Mouse (Mus musculus) megakaryocyte, embryonic 14.5 days (primary cell): ENCODE data around the gene Olfr1012. TPM values are rescaled to one million over a fixed set of nuclear protein-coding genes. Genes with fewer than 3 reads are reported as not detected.

Experiments
- H3K27me3 ChIP-seq: replicated peaks from 2 replicates; pipeline ENCODE3; 2012; ENCODE audit warnings: inconsistent platforms
- H3K36me3 ChIP-seq: replicated peaks from 2 replicates; pipeline ENCODE3; 2012; ENCODE audit warnings: low read length, inconsistent platforms, mixed read lengths
- H3K4me1 ChIP-seq: 2 replicates; pipeline ENCODE4 v1.6.1; 2012; ENCODE audit warnings: inconsistent platforms
- H3K4me3 ChIP-seq: replicated peaks from 2 replicates; pipeline ENCODE3; 2012; ENCODE audit warnings: moderate library complexity, mild to moderate bottlenecking, inconsistent platforms
- H3K9me3 ChIP-seq: 2 replicates; pipeline ENCODE4 v1.6.1; 2012; ENCODE audit warnings: inconsistent platforms
- FLI1 ChIP-seq: IDR thresholded peaks from 2 replicates; pipeline ENCODE4 v1.6.1; 2012; ENCODE audit warnings: low read length, inconsistent platforms, mixed read lengths
- GATA1 ChIP-seq: IDR thresholded peaks from 3 replicates; pipeline ENCODE4 v1.6.1; 2012; ENCODE audit warnings: mixed read lengths, low read length, inconsistent platforms, borderline replicate concordance
- polyA plus RNA-seq: library from polyadenylated mRNA; stranded (reverse); fragments of >175 nt; gene quantifications from 2 replicates; pipeline ENCODE4 v1.2.3, GENCODE M21; 2012; ENCODE audit warnings: low replicate concordance; ENCODE audit not compliant: insufficient read depth

Gene Olfr1012
- polyA plus RNA-seq, result not detected in 2 replicates

GRCm38 (mm10) chr2:85762666-85763065 is at the start of gene Olfr1012:
Gene Olfr1012 (minus strand): TSS chr2:85762766.
- TF ChIP-seq FLI1 (no peak), GATA1 (no peak)
- Histone ChIP-seq H3K27me3 (no peaks in the 10 kb centered on the region), H3K9me3 (no peaks in the 10 kb centered on the region; the same call in 1 of the 2 replicates), H3K4me3 (no peak within 1 kb of the TSS), H3K4me1 (no peaks in the 10 kb centered on the region), H3K36me3 (no peaks in the 10 kb centered on the region)

- H3K4me3 ChIP-seq, result no peak overlapping the region
- H3K27me3 ChIP-seq, result no peaks in the 10 kb centered on the region
- H3K4me1 ChIP-seq, result no peaks in the 10 kb centered on the region
- no peak for TF ChIP-seq FLI1
- no peak for TF ChIP-seq GATA1
- no peaks in the 10 kb centered on the region for H3K36me3 ChIP-seq
- no peaks in the 10 kb centered on the region for H3K9me3 ChIP-seq
These were observed 41.9 kb upstream of the Olfr1012 start for GRCm38 (mm10) chr2:85804501-85804900.

- H3K4me1 ChIP-seq, result no peaks in the 10 kb centered on the region
- no peaks in the 10 kb centered on the region for H3K9me3 ChIP-seq
- H3K36me3 ChIP-seq, result no peaks in the 10 kb centered on the region
- H3K4me3 ChIP-seq, result no peak within 1 kb of the TSS
- no peak for TF ChIP-seq GATA1
- H3K27me3 ChIP-seq, result no peaks in the 10 kb centered on the region
These were observed 39.9 kb upstream of the Olfr1012 start, which contains the start of gene Olfr1016 for GRCm38 (mm10) chr2:85802444-85802843. Gene Olfr1016 (minus strand): TSS chr2:85802544.

DNA sequence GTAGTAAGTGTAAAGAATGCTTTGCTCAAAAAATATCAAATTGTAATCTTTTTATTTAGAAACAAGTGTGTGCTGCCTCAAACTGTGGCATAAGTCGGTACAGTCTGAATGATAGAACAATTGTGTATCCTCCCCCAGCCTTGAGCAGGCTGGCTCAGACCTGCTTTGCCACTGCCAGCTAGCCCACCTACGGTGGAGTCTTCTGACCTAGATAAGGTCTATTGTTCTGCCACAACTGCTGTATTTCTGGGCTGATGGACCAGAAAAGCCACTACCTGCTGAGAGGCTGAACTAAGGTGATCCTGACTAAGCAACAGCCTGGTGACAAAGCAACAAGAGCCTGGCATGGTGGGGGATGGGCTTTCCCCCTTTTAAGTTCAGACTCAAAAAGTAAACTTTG is 29.8 kb upstream of the Olfr1012 start:
- Histone ChIP-seq H3K9me3 (no peaks in the 10 kb centered on the region), H3K4me1 (no peaks in the 10 kb centered on the region), H3K4me3 (no peak overlapping the region), H3K36me3 (no peaks in the 10 kb centered on the region), H3K27me3 (no peaks in the 10 kb centered on the region)
- TF ChIP-seq FLI1 (no peak), GATA1 (no peak)

DNA sequence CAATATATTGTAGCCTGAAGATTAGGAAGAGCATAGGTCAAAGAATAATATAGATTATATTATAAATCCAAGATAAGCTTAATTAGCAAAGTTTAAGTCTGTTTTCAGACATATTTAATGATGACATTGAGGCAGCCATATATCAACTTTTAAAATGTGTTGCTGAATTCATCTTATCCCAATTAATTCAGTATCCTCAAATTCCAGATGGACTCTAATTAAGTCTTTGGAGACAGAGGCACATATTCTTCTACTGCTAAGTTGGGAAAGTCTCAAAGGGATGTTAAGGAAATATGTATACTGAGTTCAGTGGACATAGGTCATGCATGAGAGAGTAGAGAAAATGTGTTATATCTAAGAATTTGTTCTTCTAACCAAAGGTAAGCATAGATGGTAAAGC is 19.2 kb upstream of the Olfr1012 start, which contains the start of gene Olfr1015:
Gene Olfr1015 (plus strand): TSS at position 301 of the 400 bp plus-strand sequence.
- no peak for TF ChIP-seq FLI1
- no peak for TF ChIP-seq GATA1
- Histone ChIP-seq H3K36me3 (no peaks in the 10 kb centered on the region), H3K4me3 (no peak within 1 kb of the TSS), H3K4me1 (no peaks in the 10 kb centered on the region), H3K27me3 (no peaks in the 10 kb centered on the region), H3K9me3 (0 out of 2 replicates have a peak, but pooled peaks cover 2% of the 10 kb centered on the region)

DNA sequence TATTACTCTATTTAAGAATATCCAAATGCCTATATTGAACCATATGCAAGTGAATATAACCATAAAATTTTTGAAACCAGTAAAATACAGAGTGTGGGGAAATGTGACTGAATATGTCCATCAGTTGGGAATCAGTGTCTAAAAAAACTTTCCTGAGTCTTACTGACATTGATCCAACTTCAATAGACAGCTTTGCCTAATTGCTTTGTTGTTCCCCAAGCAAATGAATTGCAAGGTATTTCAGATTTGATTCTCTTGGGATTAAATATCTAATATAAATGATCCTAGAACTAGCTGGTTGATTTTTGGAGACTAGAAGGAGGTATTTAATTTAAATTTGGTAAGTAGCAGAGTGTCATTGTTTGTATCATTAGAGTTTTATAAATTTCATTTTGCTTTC is 9.8 kb upstream of the Olfr1012 start, which contains the start of gene Olfr1014:
Gene Olfr1014 (plus strand): TSS at position 301 of the 400 bp plus-strand sequence.
- no peak for TF ChIP-seq FLI1
- no peak for TF ChIP-seq GATA1
- Histone ChIP-seq H3K36me3 (no peaks in the 10 kb centered on the region), H3K9me3 (no peaks in the 10 kb centered on the region), H3K4me1 (no peaks in the 10 kb centered on the region), H3K4me3 (no peak within 1 kb of the TSS), H3K27me3 (no peaks in the 10 kb centered on the region)

DNA sequence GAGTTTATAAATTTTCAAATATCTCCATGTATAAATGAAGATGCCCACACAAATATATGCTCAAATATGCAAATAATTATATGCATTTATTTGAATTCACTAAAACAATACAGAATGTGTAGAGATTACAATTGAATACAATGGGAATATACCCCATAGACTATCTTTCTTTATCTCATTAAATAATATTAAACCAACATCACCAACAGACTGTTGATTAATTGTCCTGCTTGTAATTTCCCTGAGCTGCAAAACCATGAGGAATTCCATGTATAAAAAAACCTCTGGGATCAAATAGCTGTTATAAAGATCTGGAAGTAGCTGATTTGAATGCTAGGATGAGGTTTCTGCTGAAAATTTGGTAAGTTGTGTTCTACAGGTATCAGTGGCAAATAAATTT is 4.2 kb upstream of the Olfr1012 start, which contains the start of gene Olfr1013:
Gene Olfr1013 (plus strand): TSS at position 301 of the 400 bp plus-strand sequence.
- no peak within 1 kb of the TSS for H3K4me3 ChIP-seq

GRCm38 (mm10) chr2:85753822-85754221 is 8.7 kb downstream of the Olfr1012 start:
- TF ChIP-seq FLI1 (no peak), GATA1 (no peak)
- Histone ChIP-seq H3K27me3 (no peaks in the 10 kb centered on the region), H3K36me3 (no peaks in the 10 kb centered on the region), H3K4me1 (no peaks in the 10 kb centered on the region), H3K4me3 (no peak overlapping the region), H3K9me3 (no peaks in the 10 kb centered on the region)

More for the DNA sequence above, 4.2 kb upstream of the Olfr1012 start, which contains the start of gene Olfr1013:
- no peak for TF ChIP-seq FLI1
- TF ChIP-seq GATA1, result no peak
- no peaks in the 10 kb centered on the region for H3K27me3 ChIP-seq
- H3K4me1 ChIP-seq, result no peaks in the 10 kb centered on the region
- no peaks in the 10 kb centered on the region for H3K9me3 ChIP-seq
- no peaks in the 10 kb centered on the region for H3K36me3 ChIP-seq

GRCm38 (mm10) chr2:85725793-85726192 is 36.8 kb downstream of the Olfr1012 start:
- Histone ChIP-seq H3K4me1 (no peaks in the 10 kb centered on the region; the same call in 1 of the 2 replicates), H3K36me3 (no peaks in the 10 kb centered on the region), H3K4me3 (peak overlapping the region; percentile 59), H3K27me3 (no peaks in the 10 kb centered on the region), H3K9me3 (no peaks in the 10 kb centered on the region)
- TF ChIP-seq GATA1 (no peak), FLI1 (no peak)

GRCm38 (mm10) chr2:85715119-85715518 is 47.4 kb downstream of the Olfr1012 start, which contains the start of gene Olfr1009:
Gene Olfr1009 (plus strand): TSS chr2:85715419.
- TF ChIP-seq FLI1 (no peak), GATA1 (no peak)
- H3K4me3 ChIP-seq, result no peak within 1 kb of the TSS
- no peaks in the 10 kb centered on the region for H3K27me3 ChIP-seq
- no peaks in the 10 kb centered on the region for H3K4me1 ChIP-seq
- H3K9me3 ChIP-seq, result peaks cover 3% of the 10 kb centered on the region; the same call in 1 of the 2 replicates
- no peaks in the 10 kb centered on the region for H3K36me3 ChIP-seq
